Mouse (Mus musculus) forebrain, postnatal 0 days (tissue): ENCODE measurements at regions not wholly inside any gene's neighbourhood (a gene's known extent, or its start where the extent isn't known, plus 50 kb on each side); places are given as distances from the start of the nearest gene placed in this dataset.

ENCODE experiments used
- ATAC-seq: fragments of 200-750 bp; cut with Nextera tagmentation; 2 replicates; pipeline ENCODE4 v1.8.0; 2017; ENCODE audit warnings: mild to moderate bottlenecking, moderate library complexity
- DNase-seq: peaks from one replicate; pipeline ENCODE4 v3.0.0-alpha.2; 2015
- H3K27ac ChIP-seq: fragments of 300-500 bp; sonication (generic); 2 replicates; pipeline ENCODE4 v1.5.1; 2014; ENCODE audit warnings: low read depth, mild to moderate bottlenecking, antibody characterized with exemption, low read length, moderate library complexity, mixed read lengths
- H3K27me3 ChIP-seq: fragments of 300-500 bp; sonication (generic); 2 replicates; pipeline ENCODE4 v1.6.1; 2014; ENCODE audit warnings: mild to moderate bottlenecking, low read length, mixed read lengths; ENCODE audit not compliant: insufficient read depth
- H3K36me3 ChIP-seq: fragments of 300-500 bp; sonication (generic); 2 replicates; pipeline ENCODE4 v1.6.1; 2014; ENCODE audit warnings: mild to moderate bottlenecking, moderate library complexity; ENCODE audit not compliant: insufficient read depth
- H3K4me1 ChIP-seq: fragments of 300-500 bp; sonication (generic); 2 replicates; pipeline ENCODE4 v1.6.1; 2014; ENCODE audit warnings: antibody characterized with exemption; ENCODE audit not compliant: insufficient read depth
- H3K4me2 ChIP-seq: fragments of 300-500 bp; sonication (generic); 2 replicates; pipeline ENCODE4 v1.6.1; 2014; ENCODE audit warnings: low read depth, mild to moderate bottlenecking, moderate library complexity
- H3K4me3 ChIP-seq: fragments of 300-500 bp; sonication (generic); 2 replicates; pipeline ENCODE4 v1.5.1; 2014; ENCODE audit warnings: low read depth, low read length, mixed read lengths
- H3K9ac ChIP-seq: fragments of 300-500 bp; sonication (generic); 2 replicates; pipeline ENCODE4 v1.6.1; 2014; ENCODE audit warnings: mild to moderate bottlenecking
- H3K9me3 ChIP-seq: fragments of 300-500 bp; sonication (generic); 2 replicates; pipeline ENCODE4 v1.6.1; 2016; ENCODE audit warnings: low read length
- CTCF ChIP-seq: sonication (generic); IDR thresholded peaks from 2 replicates; pipeline ENCODE4 v1.5.1; 2016; ENCODE audit warnings: antibody characterized with exemption, control low read depth, low read depth
- WGBS: fragments of 180-500 bp; shearing (Covaris S2); extraction: QIAGEN DNeasy Blood & Tissue Kit; methylation state at CpG from one replicate; pipeline ENCODE4 v1.1.7; 2014; 5-methylcytosine and 5-hydroxymethylcytosine counted together

GRCm38 (mm10) chr11:31721908-31722307 lies 50.2 kb upstream of the Bod1 start:
- DNase-seq (no peak), ATAC-seq (no peak)
- Histone ChIP-seq H3K27me3 (no peaks in the 10 kb centered on the region), H3K9me3 (no peaks in the 10 kb centered on the region), H3K36me3 (no peaks in the 10 kb centered on the region), H3K4me2 (no peak overlapping the region), H3K9ac (no peak overlapping the region), H3K27ac (no peak overlapping the region), H3K4me3 (no peak overlapping the region), H3K4me1 (0 out of 2 replicates have a peak, but pooled peaks cover 6% of the 10 kb centered on the region)
- 70% methylated on average over 3 of the region's 3 CpGs for WGBS
- TF ChIP-seq CTCF, result no peak

GRCm38 (mm10) chr11:31724506-31724905 lies 52.8 kb upstream of the Bod1 start:
- 51% methylated on average over 1 of the region's 1 CpGs for WGBS
- DNase-seq, result no peak
- H3K4me2 ChIP-seq, result no peak overlapping the region
- no peak overlapping the region for H3K4me3 ChIP-seq
- no peak; the same call in 1 of the 2 replicates for ATAC-seq
- no peak overlapping the region for H3K9ac ChIP-seq
- no peak for TF ChIP-seq CTCF
- no peak overlapping the region for H3K27ac ChIP-seq
- no peaks in the 10 kb centered on the region for H3K9me3 ChIP-seq
- no peaks in the 10 kb centered on the region for H3K36me3 ChIP-seq
- H3K27me3 ChIP-seq, result no peaks in the 10 kb centered on the region
- 0 out of 2 replicates have a peak, but pooled peaks cover 6% of the 10 kb centered on the region for H3K4me1 ChIP-seq

GRCm38 (mm10) chr11:31725936-31726647 lies 54.4 kb upstream of the Bod1 start:
- H3K4me3 ChIP-seq, result no peak overlapping the region
- WGBS, result 55% methylated on average over 15 of the region's 15 CpGs
- H3K27ac ChIP-seq, result peak overlapping the region; percentile 21; the same call in 1 of the 2 replicates
- H3K9ac ChIP-seq, result no peak overlapping the region
- no peaks in the 10 kb centered on the region for H3K36me3 ChIP-seq
- DNase-seq, result peak; percentile 38
- peak; percentile 70 for ATAC-seq
- H3K9me3 ChIP-seq, result no peaks in the 10 kb centered on the region
- no peak overlapping the region for H3K4me2 ChIP-seq
- TF ChIP-seq CTCF, result no peak
- 0 out of 2 replicates have a peak, but pooled peaks cover 6% of the 10 kb centered on the region for H3K4me1 ChIP-seq
- H3K27me3 ChIP-seq, result no peaks in the 10 kb centered on the region

- Histone ChIP-seq H3K4me1 (0 out of 2 replicates have a peak, but pooled peaks cover 6% of the 10 kb centered on the region), H3K9ac (no peak overlapping the region), H3K4me3 (no peak overlapping the region), H3K27ac (no peak overlapping the region), H3K36me3 (no peaks in the 10 kb centered on the region), H3K4me2 (no peak overlapping the region), H3K9me3 (no peaks in the 10 kb centered on the region), H3K27me3 (no peaks in the 10 kb centered on the region)
- ATAC-seq, result no peak
- DNase-seq, result no peak
- 89% methylated on average over 8 of the region's 8 CpGs for WGBS
- no peak for TF ChIP-seq CTCF
Measured at GRCm38 (mm10) chr11:31727289-31727688, 55.6 kb upstream of the Bod1 start.

GRCm38 (mm10) chr11:31729728-31730127 lies 58.0 kb upstream of the Bod1 start:
- no peaks in the 10 kb centered on the region for H3K36me3 ChIP-seq
- ATAC-seq (no peak), DNase-seq (no peak)
- H3K27me3 ChIP-seq, result no peaks in the 10 kb centered on the region
- H3K27ac ChIP-seq, result no peak overlapping the region
- H3K9me3 ChIP-seq, result no peaks in the 10 kb centered on the region
- H3K4me3 ChIP-seq, result no peak overlapping the region
- H3K4me2 ChIP-seq, result no peak overlapping the region
- 75% methylated on average over 3 of the region's 3 CpGs for WGBS
- TF ChIP-seq CTCF, result no peak
- H3K4me1 ChIP-seq, result 0 out of 2 replicates have a peak, but pooled peaks cover 6% of the 10 kb centered on the region
- H3K9ac ChIP-seq, result no peak overlapping the region

GRCm38 (mm10) chr11:31730181-31730580 lies 58.5 kb upstream of the Bod1 start:
- no peak overlapping the region for H3K27ac ChIP-seq
- no peak overlapping the region for H3K4me3 ChIP-seq
- H3K9ac ChIP-seq, result no peak overlapping the region
- H3K36me3 ChIP-seq, result no peaks in the 10 kb centered on the region
- no peaks in the 10 kb centered on the region for H3K27me3 ChIP-seq
- ATAC-seq (no peak), DNase-seq (no peak)
- TF ChIP-seq CTCF, result no peak
- H3K4me2 ChIP-seq, result no peak overlapping the region
- 74% methylated on average over 4 of the region's 4 CpGs for WGBS
- no peaks in the 10 kb centered on the region for H3K9me3 ChIP-seq
- H3K4me1 ChIP-seq, result 0 out of 2 replicates have a peak, but pooled peaks cover 6% of the 10 kb centered on the region

GRCm38 (mm10) chr11:31730680-31731079 lies 59.0 kb upstream of the Bod1 start:
- TF ChIP-seq CTCF, result no peak
- Histone ChIP-seq H3K9ac (no peak overlapping the region), H3K9me3 (no peaks in the 10 kb centered on the region), H3K4me1 (0 out of 2 replicates have a peak, but pooled peaks cover 6% of the 10 kb centered on the region), H3K27me3 (no peaks in the 10 kb centered on the region), H3K36me3 (no peaks in the 10 kb centered on the region), H3K4me2 (no peak overlapping the region), H3K4me3 (no peak overlapping the region), H3K27ac (no peak overlapping the region)
- no peak for ATAC-seq
- no peak for DNase-seq
- WGBS, result 25% methylated on average over 3 of the region's 3 CpGs
